Mouse (Mus musculus): ENCODE results near the gene Ptprcap. TPM values are rescaled to one million over a fixed set of nuclear protein-coding genes. Genes with fewer than 3 reads are reported as not detected.

The Ptprcap gene
- polyA plus RNA-seq, 1 experiment from 2014 or later, result 1.3 TPM

- 72% methylated on average over 6 of the region's 6 CpGs for WGBS
- ATAC-seq (replicated peaks; ENCODE audit: insufficient number of reproducible peaks, low FRiP score, low TSS enrichment, low read depth), result no peak
- no peak overlapping the region for H3K27ac ChIP-seq (replicated peaks; ENCODE audit: low read depth, low read length)
These were observed 39.7 kb downstream of the Ptprcap start for GRCm38 (mm10) chr19:4193129-4193528.

GRCm38 (mm10) chr19:4194021-4194724 lies 40.8 kb downstream of the Ptprcap start:
- Histone ChIP-seq H3K4me3 (ENCODE audit: low read depth, low read length) (no peak overlapping the region), H3K9ac (replicated peaks; ENCODE audit: low read length) (no peak overlapping the region), H3K27ac (replicated peaks; ENCODE audit: low read depth, low read length) (no peak overlapping the region), H3K27me3 (ENCODE audit: control insufficient read depth, insufficient read depth, low read length) (no peaks in the 10 kb centered on the region), H3K4me2 (ENCODE audit: low read depth, low read length) (no peak overlapping the region), H3K4me1 (ENCODE audit: control insufficient read depth, insufficient read depth, low read length) (peaks cover 6% of the 10 kb centered on the region), H3K9me3 (replicated peaks; ENCODE audit: control insufficient read depth, low read length) (no peaks in the 10 kb centered on the region), H3K36me3 (replicated peaks; ENCODE audit: control insufficient read depth, insufficient read depth, low read depth, low read length) (peaks cover 18% of the 10 kb centered on the region)
- 89% methylated on average over 8 of the region's 8 CpGs for WGBS
- DNase-seq (ENCODE audit: low spot score) (no peak), ATAC-seq (replicated peaks; ENCODE audit: insufficient number of reproducible peaks, low FRiP score, low TSS enrichment, low read depth) (no peak)

More at GRCm38 (mm10) chr19:4193129-4193528, 39.7 kb downstream of the Ptprcap start:
- Histone ChIP-seq H3K36me3 (replicated peaks; ENCODE audit: control insufficient read depth, insufficient read depth, low read depth, low read length) (peaks cover 18% of the 10 kb centered on the region), H3K4me3 (ENCODE audit: low read depth, low read length) (peak overlapping the region; percentile 97), H3K4me1 (ENCODE audit: control insufficient read depth, insufficient read depth, low read length) (peaks cover 6% of the 10 kb centered on the region), H3K27me3 (ENCODE audit: control insufficient read depth, insufficient read depth, low read length) (no peaks in the 10 kb centered on the region), H3K9me3 (replicated peaks; ENCODE audit: control insufficient read depth, low read length) (no peaks in the 10 kb centered on the region), H3K9ac (replicated peaks; ENCODE audit: low read length) (peak overlapping the region; percentile 96), H3K4me2 (ENCODE audit: low read depth, low read length) (peak overlapping the region; percentile 58)
- DNase-seq (ENCODE audit: low spot score), result no peak

GRCm38 (mm10) chr19:4194776-4195650 lies 41.6 kb downstream of the Ptprcap start:
- Histone ChIP-seq H3K27ac (replicated peaks; ENCODE audit: low read depth, low read length) (no peak overlapping the region), H3K4me1 (ENCODE audit: control insufficient read depth, insufficient read depth, low read length) (peaks cover 6% of the 10 kb centered on the region), H3K27me3 (ENCODE audit: control insufficient read depth, insufficient read depth, low read length) (no peaks in the 10 kb centered on the region), H3K9me3 (replicated peaks; ENCODE audit: control insufficient read depth, low read length) (no peaks in the 10 kb centered on the region), H3K9ac (replicated peaks; ENCODE audit: low read length) (no peak overlapping the region), H3K36me3 (replicated peaks; ENCODE audit: control insufficient read depth, insufficient read depth, low read depth, low read length) (peaks cover 18% of the 10 kb centered on the region), H3K4me3 (ENCODE audit: low read depth, low read length) (no peak overlapping the region), H3K4me2 (ENCODE audit: low read depth, low read length) (no peak overlapping the region)
- DNase-seq (ENCODE audit: low spot score) (no peak), ATAC-seq (replicated peaks; ENCODE audit: insufficient number of reproducible peaks, low FRiP score, low TSS enrichment, low read depth) (no peak)
- WGBS, result 84% methylated on average over 12 of the region's 12 CpGs

- H3K27me3 ChIP-seq (ENCODE audit: control insufficient read depth, insufficient read depth, low read length), result no peaks in the 10 kb centered on the region
- DNase-seq (ENCODE audit: low spot score) (no peak), ATAC-seq (replicated peaks; ENCODE audit: insufficient number of reproducible peaks, low FRiP score, low TSS enrichment, low read depth) (no peak)
- no peak overlapping the region for H3K9ac ChIP-seq (replicated peaks; ENCODE audit: low read length)
- no peak overlapping the region for H3K4me3 ChIP-seq (ENCODE audit: low read depth, low read length)
- H3K9me3 ChIP-seq (replicated peaks; ENCODE audit: control insufficient read depth, low read length), result no peaks in the 10 kb centered on the region
- 91% methylated on average over 2 of the region's 2 CpGs for WGBS
- H3K4me1 ChIP-seq (ENCODE audit: control insufficient read depth, insufficient read depth, low read length), result peaks cover 10% of the 10 kb centered on the region
- H3K27ac ChIP-seq (replicated peaks; ENCODE audit: low read depth, low read length), result no peak overlapping the region
- H3K36me3 ChIP-seq (replicated peaks; ENCODE audit: control insufficient read depth, insufficient read depth, low read depth, low read length), result peaks cover 18% of the 10 kb centered on the region
- no peak overlapping the region for H3K4me2 ChIP-seq (ENCODE audit: low read depth, low read length)
These were observed 42.6 kb downstream of the Ptprcap start for GRCm38 (mm10) chr19:4196048-4196447.

- no peak for ATAC-seq (replicated peaks; ENCODE audit: insufficient number of reproducible peaks, low FRiP score, low TSS enrichment, low read depth)
- peaks cover 18% of the 10 kb centered on the region for H3K36me3 ChIP-seq (replicated peaks; ENCODE audit: control insufficient read depth, insufficient read depth, low read depth, low read length)
- WGBS, result 34% methylated on average over 5 of the region's 5 CpGs
- no peaks in the 10 kb centered on the region for H3K9me3 ChIP-seq (replicated peaks; ENCODE audit: control insufficient read depth, low read length)
- H3K9ac ChIP-seq (replicated peaks; ENCODE audit: low read length), result no peak overlapping the region
- H3K27ac ChIP-seq (replicated peaks; ENCODE audit: low read depth, low read length), result no peak overlapping the region
- no peak overlapping the region for H3K4me3 ChIP-seq (ENCODE audit: low read depth, low read length)
- no peak overlapping the region for H3K4me2 ChIP-seq (ENCODE audit: low read depth, low read length)
- H3K4me1 ChIP-seq (ENCODE audit: control insufficient read depth, insufficient read depth, low read length), result peaks cover 10% of the 10 kb centered on the region
- DNase-seq (ENCODE audit: low spot score), result no peak
- H3K27me3 ChIP-seq (ENCODE audit: control insufficient read depth, insufficient read depth, low read length), result no peaks in the 10 kb centered on the region
These were observed 43.1 kb downstream of the Ptprcap start for GRCm38 (mm10) chr19:4196548-4196947.

- WGBS, result 69% methylated on average over 3 of the region's 3 CpGs
- H3K4me3 ChIP-seq (ENCODE audit: low read depth, low read length), result no peak overlapping the region
- H3K9me3 ChIP-seq (replicated peaks; ENCODE audit: control insufficient read depth, low read length), result no peaks in the 10 kb centered on the region
- ATAC-seq (replicated peaks; ENCODE audit: insufficient number of reproducible peaks, low FRiP score, low TSS enrichment, low read depth) (no peak), DNase-seq (ENCODE audit: low spot score) (no peak)
- H3K27me3 ChIP-seq (ENCODE audit: control insufficient read depth, insufficient read depth, low read length), result no peaks in the 10 kb centered on the region
- H3K4me2 ChIP-seq (ENCODE audit: low read depth, low read length), result no peak overlapping the region
- no peak overlapping the region for H3K9ac ChIP-seq (replicated peaks; ENCODE audit: low read length)
- H3K4me1 ChIP-seq (ENCODE audit: control insufficient read depth, insufficient read depth, low read length), result peaks cover 10% of the 10 kb centered on the region
- H3K27ac ChIP-seq (replicated peaks; ENCODE audit: low read depth, low read length), result no peak overlapping the region
- H3K36me3 ChIP-seq (replicated peaks; ENCODE audit: control insufficient read depth, insufficient read depth, low read depth, low read length), result peaks cover 18% of the 10 kb centered on the region
These were observed 43.8 kb downstream of the Ptprcap start for GRCm38 (mm10) chr19:4197180-4197579.

GRCm38 (mm10) chr19:4201291-4201909 lies 48.0 kb downstream of the Ptprcap start, which contains the start of gene Rad9a:
TSS of gene Rad9a (minus strand) at chr19:4201662.
- Histone ChIP-seq H3K4me2 (ENCODE audit: low read depth, low read length) (peak within 1 kb of the TSS; percentile 92), H3K27me3 (ENCODE audit: control insufficient read depth, insufficient read depth, low read length) (no peaks in the 10 kb centered on the region), H3K4me3 (ENCODE audit: low read depth, low read length) (peak within 1 kb of the TSS; percentile 62), H3K4me1 (ENCODE audit: control insufficient read depth, insufficient read depth, low read length) (peaks cover 6% of the 10 kb centered on the region; the same call in 1 of the 2 replicates), H3K9ac (replicated peaks; ENCODE audit: low read length) (peak within 1 kb of the TSS; percentile 79), H3K9me3 (replicated peaks; ENCODE audit: control insufficient read depth, low read length) (no peaks in the 10 kb centered on the region), H3K27ac (replicated peaks; ENCODE audit: low read depth, low read length) (peak within 1 kb of the TSS; percentile 42), H3K36me3 (replicated peaks; ENCODE audit: control insufficient read depth, insufficient read depth, low read depth, low read length) (no peaks in the 10 kb centered on the region; the same call in none of the 2 replicates)
- DNase-seq (ENCODE audit: low spot score), result peak; percentile 100
- under 1% methylated on average over 34 of the region's 34 CpGs for WGBS
- ATAC-seq (replicated peaks; ENCODE audit: insufficient number of reproducible peaks, low FRiP score, low TSS enrichment, low read depth), result peak; percentile 69
